Comparison of ENCODE assay signal across 10 mouse cellular contexts in genomic region chr11:103003210-103003609, GRCm38 (mm10). TPM values are rescaled to one million over a fixed set of nuclear protein-coding genes. Genes with fewer than 3 reads are reported as not detected.
DNase-seq lines count a peak whose midpoint lies in the region; ATAC-seq and TF ChIP-seq lines count a peak whose summit lies in the region.
"Had no signal": no experiment of that assay in that cellular context is flagged by ENCODE, and none has a peak within 500 bp of the region (broad histone marks: within the 10 kb centered on the region; RNA-seq: fewer than 3 reads in every experiment).

No protein-coding gene starts in this region.

- no peak for TF ChIP-seq CTCF in heart, postnatal 0 days (IDR thresholded peaks at IDR 0.05; ENCODE audit: low read depth)

- peak overlapping the region; percentile 69 for H3K27ac ChIP-seq in hindbrain, embryonic 13.5 days
- H3K27ac ChIP-seq in hindbrain, embryonic 10.5 days, result no peak overlapping the region
- H3K27ac ChIP-seq in forebrain, embryonic 15.5 days (replicated peaks), result peak overlapping the region; percentile 57
- H3K27ac ChIP-seq in heart, postnatal 0 days (ENCODE audit: low read depth), result peak overlapping the region; percentile 46
- H3K27ac ChIP-seq: liver, embryonic 14.5 days had no signal

- H3K27me3 ChIP-seq in hindbrain, embryonic 13.5 days, result no peaks in the 10 kb centered on the region
- no peaks in the 10 kb centered on the region for H3K27me3 ChIP-seq in hindbrain, embryonic 10.5 days (ENCODE audit: insufficient read depth, poor library complexity, severe bottlenecking)
- no peaks in the 10 kb centered on the region for H3K27me3 ChIP-seq in forebrain, embryonic 15.5 days
- H3K27me3 ChIP-seq in heart, postnatal 0 days (ENCODE audit: control insufficient read depth, insufficient read depth, low read length), result no peaks in the 10 kb centered on the region

- ATAC-seq in hindbrain, embryonic 13.5 days (ENCODE audit: low FRiP score), result no peak
- peak; percentile 43; the same call in 1 of the 2 replicates for ATAC-seq in forebrain, embryonic 15.5 days (replicated peaks)
- peak; percentile 47 for ATAC-seq in heart, postnatal 0 days (ENCODE audit: insufficient read depth, low read depth)

- TF ChIP-seq EP300 in heart, postnatal 0 days (IDR thresholded peaks at IDR 0.05; ENCODE audit: low read depth), result no peak

- H3K36me3 ChIP-seq in hindbrain, embryonic 13.5 days, result peaks cover 27% of the 10 kb centered on the region
- H3K36me3 ChIP-seq in hindbrain, embryonic 10.5 days, result peaks cover 90% of the 10 kb centered on the region
- H3K36me3 ChIP-seq in forebrain, embryonic 15.5 days, result peaks cover 21% of the 10 kb centered on the region
- H3K36me3 ChIP-seq in heart, postnatal 0 days (replicated peaks; ENCODE audit: control insufficient read depth, insufficient read depth, low read length), result no peaks in the 10 kb centered on the region

- H3K4me1 ChIP-seq in hindbrain, embryonic 13.5 days (replicated peaks), result peaks cover 48% of the 10 kb centered on the region
- H3K4me1 ChIP-seq in hindbrain, embryonic 10.5 days (replicated peaks), result peaks cover 28% of the 10 kb centered on the region
- peaks cover 15% of the 10 kb centered on the region for H3K4me1 ChIP-seq in forebrain, embryonic 15.5 days
- H3K4me1 ChIP-seq in heart, postnatal 0 days (ENCODE audit: control insufficient read depth, insufficient read depth), result peaks cover 17% of the 10 kb centered on the region

- no peak for DNase-seq in hindbrain, embryonic 10.5 days (ENCODE audit: low spot score)
- peak; percentile 70 for DNase-seq in heart, postnatal 0 days (ENCODE audit: low spot score)
- DNase-seq in layer of hippocampus, adult 8-10 months (ENCODE audit: low spot score in 2 of 2), result peak; percentile 75 to 79
- peak; percentile 81 to 93 for DNase-seq in lung, postnatal 4 days
- DNase-seq in urinary bladder, postnatal 36 days (ENCODE audit: low spot score in 2 of 2), result peak; percentile 78 to 86
- no peak for DNase-seq in B cell, adult 2 months

- WGBS in hindbrain, embryonic 13.5 days, result 38% methylated on average over 5 of the region's 5 CpGs
- 65% methylated on average over 5 of the region's 5 CpGs for WGBS in hindbrain, embryonic 10.5 days
- 38% methylated on average over 5 of the region's 5 CpGs for WGBS in forebrain, embryonic 15.5 days
- 40% methylated on average over 5 of the region's 5 CpGs for WGBS in heart, postnatal 0 days

- no peak overlapping the region for H3K4me2 ChIP-seq in hindbrain, embryonic 13.5 days
- no peak overlapping the region for H3K4me2 ChIP-seq in forebrain, embryonic 15.5 days (replicated peaks)
- no peak overlapping the region for H3K4me2 ChIP-seq in heart, postnatal 0 days (ENCODE audit: low read depth, low read length)

- peak overlapping the region; percentile 39; the same call in 1 of the 2 replicates for H3K9ac ChIP-seq in hindbrain, embryonic 13.5 days
- no peak overlapping the region for H3K9ac ChIP-seq in forebrain, embryonic 15.5 days (replicated peaks)
- H3K9ac ChIP-seq in heart, postnatal 0 days (replicated peaks; ENCODE audit: low read depth, low read length), result no peak overlapping the region
- H3K9ac ChIP-seq: liver, embryonic 14.5 days had no signal

- no peak overlapping the region for H3K4me3 ChIP-seq in hindbrain, embryonic 13.5 days
- no peak overlapping the region for H3K4me3 ChIP-seq in hindbrain, embryonic 10.5 days
- no peak overlapping the region for H3K4me3 ChIP-seq in forebrain, embryonic 15.5 days
- H3K4me3 ChIP-seq in heart, postnatal 0 days (ENCODE audit: low read depth, low read length), result no peak overlapping the region

- no peaks in the 10 kb centered on the region for H3K9me3 ChIP-seq in hindbrain, embryonic 13.5 days
- no peaks in the 10 kb centered on the region for H3K9me3 ChIP-seq in hindbrain, embryonic 10.5 days
- no peaks in the 10 kb centered on the region for H3K9me3 ChIP-seq in forebrain, embryonic 15.5 days
- no peaks in the 10 kb centered on the region for H3K9me3 ChIP-seq in heart, postnatal 0 days (replicated peaks; ENCODE audit: control insufficient read depth, low read length)
- H3K9me3 ChIP-seq: G1E had no signal

RNA-seq across cellular contexts. Expression of gene Nmt1, which starts 24.8 kb away (rescaled TPM):
- 37.8 and 44.5 TPM in 2 replicates for polyA plus RNA-seq in hindbrain, embryonic 13.5 days (2015; fragmentation: Nextera tagmentation; extraction: Ambion mirVana)
- 47.1 and 55.6 TPM in 2 replicates for polyA plus RNA-seq in hindbrain, embryonic 10.5 days (2016; fragmentation: Nextera tagmentation; extraction: Ambion mirVana)
- polyA plus RNA-seq in forebrain, embryonic 15.5 days (2015; fragmentation: Nextera tagmentation; extraction: Ambion mirVana), result 41.0 and 43.9 TPM in 2 replicates
- 47.6 and 63.6 TPM in 2 replicates for total RNA-seq in heart, postnatal 0 days (2014; rRNA removed; ENCODE audit: low replicate concordance)
- 46.6 and 50.0 TPM in 2 replicates for polyA plus RNA-seq in heart, postnatal 0 days (2015; fragmentation: Nextera tagmentation; extraction: Ambion mirVana)
- 100 to 1,000 TPM; 152 to 165 (median 160) TPM for total RNA-seq in layer of hippocampus, adult 8-10 months (2022)

RNA-seq across cellular contexts. Expression of gene Dcakd, which starts 24.9 kb away (rescaled TPM):
- polyA plus RNA-seq in hindbrain, embryonic 13.5 days (2015; fragmentation: Nextera tagmentation; extraction: Ambion mirVana), result 164 and 165 TPM in 2 replicates
- polyA plus RNA-seq in hindbrain, embryonic 10.5 days (2016; fragmentation: Nextera tagmentation; extraction: Ambion mirVana), result 272 and 276 TPM in 2 replicates
- polyA plus RNA-seq in forebrain, embryonic 15.5 days (2015; fragmentation: Nextera tagmentation; extraction: Ambion mirVana), result 152 and 168 TPM in 2 replicates
- 53.5 and 64.0 TPM in 2 replicates for total RNA-seq in heart, postnatal 0 days (2014; rRNA removed; ENCODE audit: low replicate concordance)
- polyA plus RNA-seq in heart, postnatal 0 days (2015; fragmentation: Nextera tagmentation; extraction: Ambion mirVana), result 45.2 and 50.4 TPM in 2 replicates
- 10 to 100 TPM; 55.2 to 71.2 (median 63.6) TPM for total RNA-seq in layer of hippocampus, adult 8-10 months (2022)

RNA-seq across cellular contexts. Expression of gene C1ql1, which starts 56.7 kb away (rescaled TPM):
- 5.2 and 5.7 TPM in 2 replicates for polyA plus RNA-seq in hindbrain, embryonic 13.5 days (2015; fragmentation: Nextera tagmentation; extraction: Ambion mirVana)
- 4.4 and 11.5 TPM in 2 replicates for polyA plus RNA-seq in hindbrain, embryonic 10.5 days (2016; fragmentation: Nextera tagmentation; extraction: Ambion mirVana)
- polyA plus RNA-seq in forebrain, embryonic 15.5 days (2015; fragmentation: Nextera tagmentation; extraction: Ambion mirVana), result 1.8 and 1.9 TPM in 2 replicates
- 1.1 TPM in 1 of 2 replicates, not detected in the other for total RNA-seq in heart, postnatal 0 days (2014; rRNA removed; ENCODE audit: low replicate concordance)
- polyA plus RNA-seq in heart, postnatal 0 days (2015; fragmentation: Nextera tagmentation; extraction: Ambion mirVana), result 0.10 TPM in 1 of 2 replicates, not detected in the other
- 10 to 100 TPM; 13.9 to 19.7 (median 16.6) TPM for total RNA-seq in layer of hippocampus, adult 8-10 months (2022)
- total RNA-seq: G1E had no signal
- polyA plus RNA-seq: G1E had no signal

Comparison
In these comparisons a context has a peak if more than half of its experiments do, and no peak if none do; other contexts are left out.
1. DNase-seq: peak in heart, postnatal 0 days (single experiment), layer of hippocampus, adult 8-10 months (2 of 2), lung, postnatal 4 days (2 of 2) and urinary bladder, postnatal 36 days (2 of 2); none in hindbrain, embryonic 10.5 days (single experiment) and B cell, adult 2 months (0 of 2).